ENCODE assay signal across 7 mouse cellular contexts in genomic region chr11:37235914-37236600, GRCm38 (mm10). TPM values are rescaled to one million over a fixed set of nuclear protein-coding genes. Genes with fewer than 3 reads are reported as not detected.
DNase-seq lines count a peak whose midpoint lies in the region; ATAC-seq and TF ChIP-seq lines count a peak whose summit lies in the region.

TSS of gene Tenm2 (minus strand) at chr11:37235964.

- no peaks in the 10 kb centered on the region for H3K9me3 ChIP-seq in hindbrain, embryonic 13.5 days
- H3K9me3 ChIP-seq in limb, embryonic 10.5 days (replicated peaks): no peaks in the 10 kb centered on the region
- H3K9me3 ChIP-seq in neural tube, embryonic 11.5 days (ENCODE audit: control insufficient read depth, low read length): no peaks in the 10 kb centered on the region

- no peak for TF ChIP-seq CTCF in bone marrow macrophage, adult 2 months (IDR thresholded peaks at IDR 0.05; ENCODE audit: low read depth, low read length)
- TF ChIP-seq CTCF in embryonic fibroblast, embryonic 13.5 days (IDR thresholded peaks at IDR 0.05; ENCODE audit: borderline replicate concordance, insufficient read depth, low read length): no peak

- no peaks in the 10 kb centered on the region for H3K36me3 ChIP-seq in hindbrain, embryonic 13.5 days
- no peaks in the 10 kb centered on the region for H3K36me3 ChIP-seq in limb, embryonic 10.5 days
- no peaks in the 10 kb centered on the region for H3K36me3 ChIP-seq in neural tube, embryonic 11.5 days (ENCODE audit: control insufficient read depth, insufficient read depth, low read length)

- no peak for TF ChIP-seq POLR2A in bone marrow macrophage, adult 2 months (IDR thresholded peaks at IDR 0.05; ENCODE audit: borderline replicate concordance, low read depth, low read length)
- TF ChIP-seq POLR2A in embryonic fibroblast, embryonic 13.5 days (IDR thresholded peaks at IDR 0.05; ENCODE audit: low read depth, low read length): no peak

- H3K27me3 ChIP-seq in hindbrain, embryonic 13.5 days: peaks cover 8% of the 10 kb centered on the region; the same call in 1 of the 2 replicates
- H3K27me3 ChIP-seq in limb, embryonic 10.5 days (ENCODE audit: low read depth, poor library complexity, severe bottlenecking): peaks cover 30% of the 10 kb centered on the region
- H3K27me3 ChIP-seq in neural tube, embryonic 11.5 days (ENCODE audit: control insufficient read depth, insufficient read depth, low read length): no peaks in the 10 kb centered on the region

- DNase-seq in WW6 (ENCODE audit: low read depth, low spot score): peak; percentile 63
- DNase-seq in limb, embryonic 10.5 days (ENCODE audit: low spot score): peak; percentile 80
- peak; percentile 82 for DNase-seq in neural tube, embryonic 11.5 days (ENCODE audit: low spot score)

- peak; percentile 98 for ATAC-seq in hindbrain, embryonic 13.5 days (ENCODE audit: low FRiP score)
- ATAC-seq in neural tube, embryonic 11.5 days (ENCODE audit: insufficient read depth, low FRiP score, low TSS enrichment): peak; percentile 95
- ATAC-seq in activated CD4-positive, CD25-positive, alpha-beta regulatory T cell, adult 4 months: no peak

- H3K27ac ChIP-seq in bone marrow macrophage, adult 2 months (ENCODE audit: insufficient read depth, low read depth, low read length): no peak within 1 kb of the TSS
- no peak within 1 kb of the TSS for H3K27ac ChIP-seq in embryonic fibroblast, embryonic 13.5 days (ENCODE audit: insufficient read depth, low read length)
- H3K27ac ChIP-seq in hindbrain, embryonic 13.5 days: peak within 1 kb of the TSS; percentile 95
- H3K27ac ChIP-seq in limb, embryonic 10.5 days: peak within 1 kb of the TSS; percentile 89
- peak within 1 kb of the TSS; percentile 79 for H3K27ac ChIP-seq in neural tube, embryonic 11.5 days (ENCODE audit: low read depth, low read length)

- peak within 1 kb of the TSS; percentile 76 for H3K4me2 ChIP-seq in hindbrain, embryonic 13.5 days
- peak within 1 kb of the TSS; percentile 74 for H3K4me2 ChIP-seq in neural tube, embryonic 11.5 days (ENCODE audit: low read depth)

- peak within 1 kb of the TSS; percentile 80 for H3K9ac ChIP-seq in hindbrain, embryonic 13.5 days
- H3K9ac ChIP-seq in neural tube, embryonic 11.5 days (ENCODE audit: low read length): peak within 1 kb of the TSS; percentile 78

- WGBS in hindbrain, embryonic 13.5 days: under 1% methylated on average over 58 of the region's 59 CpGs
- WGBS in limb, embryonic 10.5 days: under 1% methylated on average over 59 of the region's 59 CpGs
- under 1% methylated on average over 57 of the region's 59 CpGs for WGBS in neural tube, embryonic 11.5 days

- H3K4me3 ChIP-seq in bone marrow macrophage, adult 2 months (ENCODE audit: insufficient read depth, low read length): peak within 1 kb of the TSS; percentile 51
- peak within 1 kb of the TSS; percentile 74 for H3K4me3 ChIP-seq in embryonic fibroblast, embryonic 13.5 days (ENCODE audit: insufficient read depth, low read length)
- H3K4me3 ChIP-seq in hindbrain, embryonic 13.5 days: peak within 1 kb of the TSS; percentile 62
- peak within 1 kb of the TSS; percentile 70 for H3K4me3 ChIP-seq in limb, embryonic 10.5 days
- peak within 1 kb of the TSS; percentile 45 for H3K4me3 ChIP-seq in neural tube, embryonic 11.5 days (ENCODE audit: low read depth, low read length)

- H3K4me1 ChIP-seq in bone marrow macrophage, adult 2 months (ENCODE audit: control insufficient read depth, insufficient read depth, low read length): no peaks in the 10 kb centered on the region
- H3K4me1 ChIP-seq in embryonic fibroblast, embryonic 13.5 days (ENCODE audit: control insufficient read depth, insufficient read depth, low read length): no peaks in the 10 kb centered on the region
- peaks cover 20% of the 10 kb centered on the region for H3K4me1 ChIP-seq in hindbrain, embryonic 13.5 days (replicated peaks)
- H3K4me1 ChIP-seq in limb, embryonic 10.5 days: peaks cover 15% of the 10 kb centered on the region
- peaks cover 2% of the 10 kb centered on the region; the same call in 1 of the 2 replicates for H3K4me1 ChIP-seq in neural tube, embryonic 11.5 days (ENCODE audit: control insufficient read depth, insufficient read depth, low read length)

RNA-seq across cellular contexts. Expression of gene Tenm2, which starts in this region (rescaled TPM):
- not detected in 2 replicates for polyA plus RNA-seq in bone marrow macrophage, adult 2 months (2012; ENCODE audit: insufficient read depth, insufficient read length, missing spikeins)
- 0.05 TPM in 1 of 2 replicates, not detected in the other for polyA plus RNA-seq in embryonic fibroblast, embryonic 13.5 days (2011; ENCODE audit: insufficient read length, low read depth, missing spikeins)
- 29.4 and 33.9 TPM in 2 replicates for polyA plus RNA-seq in hindbrain, embryonic 13.5 days (2015; fragmentation: Nextera tagmentation; extraction: Ambion mirVana)
- polyA plus RNA-seq in limb, embryonic 10.5 days (2016; fragmentation: Nextera tagmentation; extraction: Ambion mirVana): 0.60 and 0.63 TPM in 2 replicates
- polyA plus RNA-seq in neural tube, embryonic 11.5 days (2014; fragmentation: Nextera tagmentation; extraction: Ambion mirVana): 3.2 and 4.0 TPM in 2 replicates
- polyA plus RNA-seq in activated CD4-positive, CD25-positive, alpha-beta regulatory T cell, adult 4 months (2017; shearing (Covaris generic)): not detected

Comparison
In these comparisons a context has a peak if more than half of its experiments do, and no peak if none do; other contexts are left out.
1. Peak in DNase-seq, H3K4me3 ChIP-seq and H3K27ac ChIP-seq in limb, embryonic 10.5 days; RNA of the gene not detected or under 1 TPM.
2. H3K27ac ChIP-seq: peak in hindbrain, embryonic 13.5 days (single experiment) and neural tube, embryonic 11.5 days (single experiment); none in bone marrow macrophage, adult 2 months (single experiment) and embryonic fibroblast, embryonic 13.5 days (single experiment).
3. Peak in every context shown above with its lines, with median percentiles within 50 percentile points of each other: DNase-seq and H3K4me3 ChIP-seq.